ENCODE assay signal across 10 mouse cellular contexts in genomic region chr16:16930810-16931296, GRCm38 (mm10). TPM values are rescaled to one million over a fixed set of nuclear protein-coding genes. Genes with fewer than 3 reads are reported as not detected.
DNase-seq lines count a peak whose midpoint lies in the region; ATAC-seq lines count a peak whose summit lies in the region.
"Had no signal": no experiment of that assay in that cellular context is flagged by ENCODE, and none has a peak within 500 bp of the region (broad histone marks: within the 10 kb centered on the region; RNA-seq: fewer than 3 reads in every experiment).

No protein-coding gene starts in this region.

- no peak overlapping the region for H3K4me3 ChIP-seq in neural tube, embryonic 13.5 days
- H3K4me3 ChIP-seq: erythroblast, embryonic 14.5 days had no signal

- no peak for DNase-seq in cerebellum, adult 9-11 months
- DNase-seq in neural tube, embryonic 10.5 days (ENCODE audit: extremely low spot score, low spot score): no peak
- peak; percentile 75 to 97 for DNase-seq in left cerebral cortex, adult 8-10 months (ENCODE audit: low spot score in 2 of 2)
- peak; percentile 44 for DNase-seq in right cerebral cortex, postnatal 4 days
- DNase-seq in ovary, adult 18-20 months (ENCODE audit: low spot score): no peak
- DNase-seq in urinary bladder, postnatal 4 days (ENCODE audit: low spot score in 2 of 2): no peak
- DNase-seq: thymus, postnatal 25 days had no signal

- H3K27ac ChIP-seq in neural tube, embryonic 13.5 days (replicated peaks): no peak overlapping the region

- WGBS in neural tube, embryonic 13.5 days: 62% methylated on average over 5 of the region's 5 CpGs

- no peaks in the 10 kb centered on the region for H3K36me3 ChIP-seq in neural tube, embryonic 13.5 days

- H3K9ac ChIP-seq in neural tube, embryonic 13.5 days: 0 out of 2 replicates have a peak overlapping the region, but pooled peaks have one; percentile 8

- H3K9me3 ChIP-seq in neural tube, embryonic 13.5 days: no peaks in the 10 kb centered on the region

- peak; percentile 49 for ATAC-seq in cerebellum, adult (ENCODE audit: insufficient number of reproducible peaks, low FRiP score, low TSS enrichment)
- peak; percentile 45; the same call in 1 of the 2 replicates for ATAC-seq in neural tube, embryonic 13.5 days (ENCODE audit: low read depth)

- 0 out of 2 replicates have a peak, but pooled peaks cover 4% of the 10 kb centered on the region for H3K4me1 ChIP-seq in neural tube, embryonic 13.5 days (replicated peaks)

- no peaks in the 10 kb centered on the region for H3K27me3 ChIP-seq in neural tube, embryonic 13.5 days

- H3K4me2 ChIP-seq in neural tube, embryonic 13.5 days: no peak overlapping the region

RNA-seq across cellular contexts. Expression of gene Ppm1f, which starts 34.6 kb away (rescaled TPM):
- polyA plus RNA-seq in neural tube, embryonic 13.5 days (2015; fragmentation: Nextera tagmentation; extraction: Ambion mirVana): 22.7 and 24.7 TPM in 2 replicates
- total RNA-seq in left cerebral cortex, adult 8-10 months (2022): 10 to 100 TPM; 43.4 to 54.8 (median 49.7) TPM

RNA-seq across cellular contexts. Expression of gene Mapk1, which starts 52.3 kb away (rescaled TPM):
- 174 and 180 TPM in 2 replicates for polyA plus RNA-seq in neural tube, embryonic 13.5 days (2015; fragmentation: Nextera tagmentation; extraction: Ambion mirVana)
- total RNA-seq in left cerebral cortex, adult 8-10 months (2022): 100 to 1,000 TPM; 414 to 472 (median 438) TPM

Comparison
In these comparisons a context has a peak if more than half of its experiments do, and no peak if none do; other contexts are left out.
1. DNase-seq: peak in left cerebral cortex, adult 8-10 months (2 of 2) and right cerebral cortex, postnatal 4 days (single experiment); none in cerebellum, adult 9-11 months (single experiment), neural tube, embryonic 10.5 days (single experiment), ovary, adult 18-20 months (single experiment) and urinary bladder, postnatal 4 days (0 of 2).